Mouse (Mus musculus) megakaryocyte, embryonic 14.5 days (primary cell): ENCODE measurements around the gene Dleu7. TPM values are rescaled to one million over a fixed set of nuclear protein-coding genes. Genes with fewer than 3 reads are reported as not detected.

Source experiments
- H3K27me3 ChIP-seq: replicated peaks from 2 replicates; pipeline ENCODE3; 2012; ENCODE audit warnings: inconsistent platforms
- H3K36me3 ChIP-seq: replicated peaks from 2 replicates; pipeline ENCODE3; 2012; ENCODE audit warnings: low read length, inconsistent platforms, mixed read lengths
- H3K4me1 ChIP-seq: 2 replicates; pipeline ENCODE4 v1.6.1; 2012; ENCODE audit warnings: inconsistent platforms
- H3K4me3 ChIP-seq: replicated peaks from 2 replicates; pipeline ENCODE3; 2012; ENCODE audit warnings: moderate library complexity, mild to moderate bottlenecking, inconsistent platforms
- H3K9me3 ChIP-seq: 2 replicates; pipeline ENCODE4 v1.6.1; 2012; ENCODE audit warnings: inconsistent platforms
- FLI1 ChIP-seq: IDR thresholded peaks from 2 replicates; pipeline ENCODE4 v1.6.1; 2012; ENCODE audit warnings: low read length, inconsistent platforms, mixed read lengths
- GATA1 ChIP-seq: IDR thresholded peaks from 3 replicates; pipeline ENCODE4 v1.6.1; 2012; ENCODE audit warnings: mixed read lengths, low read length, inconsistent platforms, borderline replicate concordance
- polyA plus RNA-seq: library from polyadenylated mRNA; stranded (reverse); fragments of >175 nt; gene quantifications from 2 replicates; pipeline ENCODE4 v1.2.3, GENCODE M21; 2012; ENCODE audit warnings: low replicate concordance; ENCODE audit not compliant: insufficient read depth

The Dleu7 gene
- polyA plus RNA-seq, 1 experiment, result 0.07 TPM

DNA sequence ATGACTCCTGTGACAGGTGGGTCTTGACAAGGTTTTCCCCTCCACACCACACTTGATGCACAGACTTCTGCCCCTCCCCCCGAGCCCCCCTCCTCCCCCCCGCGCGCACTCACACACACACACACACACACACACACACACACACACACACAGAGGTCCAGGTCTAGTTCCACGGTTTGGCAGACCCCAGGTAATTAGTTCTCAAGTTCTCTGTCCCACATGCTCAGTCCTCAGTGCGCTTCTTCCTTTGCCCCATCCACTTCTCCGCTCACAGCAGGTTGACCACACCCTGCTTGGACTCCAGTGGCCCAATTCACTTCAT, 720 bp downstream of the Dleu7 start:
- H3K9me3 ChIP-seq, result peaks cover 13% of the 10 kb centered on the region
- H3K36me3 ChIP-seq, result no peaks in the 10 kb centered on the region
- peak overlapping the region; percentile 64 for H3K4me3 ChIP-seq
- peaks cover 33% of the 10 kb centered on the region for H3K27me3 ChIP-seq
- TF ChIP-seq FLI1, result no peak
- no peak for TF ChIP-seq GATA1
- H3K4me1 ChIP-seq, result peaks cover 7% of the 10 kb centered on the region

GRCm38 (mm10) chr14:62291406-62291987, 1.4 kb downstream of the Dleu7 start:
- Histone ChIP-seq H3K4me1 (peaks cover 7% of the 10 kb centered on the region), H3K36me3 (no peaks in the 10 kb centered on the region), H3K27me3 (peaks cover 34% of the 10 kb centered on the region), H3K4me3 (no peak overlapping the region), H3K9me3 (peaks cover 13% of the 10 kb centered on the region)
- TF ChIP-seq GATA1 (no peak), FLI1 (no peak)

- Histone ChIP-seq H3K27me3 (peaks cover 32% of the 10 kb centered on the region), H3K4me3 (no peak overlapping the region), H3K9me3 (peaks cover 13% of the 10 kb centered on the region), H3K36me3 (no peaks in the 10 kb centered on the region), H3K4me1 (peaks cover 7% of the 10 kb centered on the region)
- no peak for TF ChIP-seq FLI1
- no peak for TF ChIP-seq GATA1
Observed at GRCm38 (mm10) chr14:62288731-62289130, 4.1 kb downstream of the Dleu7 start.

GRCm38 (mm10) chr14:62282974-62283373, 9.9 kb downstream of the Dleu7 start:
- no peaks in the 10 kb centered on the region for H3K4me1 ChIP-seq
- peaks cover 4% of the 10 kb centered on the region for H3K27me3 ChIP-seq
- H3K4me3 ChIP-seq, result no peak overlapping the region
- H3K9me3 ChIP-seq, result peaks cover 4% of the 10 kb centered on the region; the same call in 1 of the 2 replicates
- TF ChIP-seq FLI1 (no peak), GATA1 (no peak)
- H3K36me3 ChIP-seq, result no peaks in the 10 kb centered on the region

DNA sequence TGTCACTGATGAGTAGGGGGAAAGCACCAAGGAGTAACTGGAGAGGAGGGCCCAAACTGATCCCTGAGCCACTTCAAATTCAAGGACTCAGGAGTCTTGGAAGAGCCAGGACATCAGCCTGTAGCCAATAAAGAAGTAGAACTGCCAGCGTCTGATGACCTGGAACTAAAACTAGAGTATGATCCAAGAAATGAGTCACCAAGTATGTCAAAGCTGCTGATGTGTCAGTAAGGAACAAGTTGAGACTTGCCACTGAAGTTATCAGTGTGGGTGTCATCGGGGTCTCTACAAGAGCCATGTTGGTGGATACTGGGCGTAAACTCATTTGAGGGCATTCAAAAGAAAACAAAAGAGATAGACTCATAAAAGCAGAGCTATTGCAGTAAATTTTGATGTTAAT, 19.2 kb downstream of the Dleu7 start:
- Histone ChIP-seq H3K9me3 (peaks cover 4% of the 10 kb centered on the region; the same call in 1 of the 2 replicates), H3K27me3 (peaks cover 3% of the 10 kb centered on the region), H3K4me3 (no peak overlapping the region), H3K4me1 (no peaks in the 10 kb centered on the region), H3K36me3 (no peaks in the 10 kb centered on the region)
- TF ChIP-seq GATA1, result no peak
- TF ChIP-seq FLI1, result no peak

GRCm38 (mm10) chr14:62270698-62271396, 22.0 kb downstream of the Dleu7 start:
- Histone ChIP-seq H3K36me3 (no peaks in the 10 kb centered on the region), H3K27me3 (peaks cover 3% of the 10 kb centered on the region), H3K4me3 (no peak overlapping the region), H3K9me3 (0 out of 2 replicates have a peak, but pooled peaks cover 3% of the 10 kb centered on the region), H3K4me1 (no peaks in the 10 kb centered on the region)
- no peak for TF ChIP-seq GATA1
- no peak for TF ChIP-seq FLI1

DNA sequence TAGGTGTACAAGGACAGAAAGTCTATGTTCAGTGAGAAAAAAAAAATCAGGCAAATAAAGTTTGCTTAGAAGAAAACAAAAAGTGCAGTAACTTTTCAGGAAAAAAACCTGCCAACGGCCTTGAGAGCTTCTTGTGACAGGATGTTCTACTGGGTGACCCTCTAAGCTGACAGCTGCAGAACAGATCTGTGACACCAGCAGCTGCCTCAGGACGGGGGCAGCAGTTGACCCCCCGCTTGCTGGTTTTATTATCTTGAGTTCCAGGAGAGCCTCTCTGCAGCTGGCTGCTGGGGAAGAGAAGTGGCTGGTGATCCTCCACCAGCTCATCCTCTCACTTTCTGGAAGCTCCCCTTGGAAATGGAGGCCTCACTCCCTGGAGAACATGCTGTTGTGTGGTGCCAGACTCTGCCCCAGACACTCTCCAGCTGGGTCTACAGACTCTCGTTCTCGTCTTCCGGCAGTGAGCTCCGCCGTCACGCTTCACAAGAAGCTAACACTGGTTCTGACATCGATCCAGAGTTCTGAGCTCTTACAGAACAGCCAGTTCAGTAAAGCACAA, 33.8 kb downstream of the Dleu7 start:
- Histone ChIP-seq H3K4me3 (no peak overlapping the region), H3K27me3 (peaks cover 5% of the 10 kb centered on the region), H3K36me3 (no peaks in the 10 kb centered on the region), H3K4me1 (peaks cover 6% of the 10 kb centered on the region; the same call in 1 of the 2 replicates), H3K9me3 (no peaks in the 10 kb centered on the region)
- no peak for TF ChIP-seq GATA1
- no peak for TF ChIP-seq FLI1

DNA sequence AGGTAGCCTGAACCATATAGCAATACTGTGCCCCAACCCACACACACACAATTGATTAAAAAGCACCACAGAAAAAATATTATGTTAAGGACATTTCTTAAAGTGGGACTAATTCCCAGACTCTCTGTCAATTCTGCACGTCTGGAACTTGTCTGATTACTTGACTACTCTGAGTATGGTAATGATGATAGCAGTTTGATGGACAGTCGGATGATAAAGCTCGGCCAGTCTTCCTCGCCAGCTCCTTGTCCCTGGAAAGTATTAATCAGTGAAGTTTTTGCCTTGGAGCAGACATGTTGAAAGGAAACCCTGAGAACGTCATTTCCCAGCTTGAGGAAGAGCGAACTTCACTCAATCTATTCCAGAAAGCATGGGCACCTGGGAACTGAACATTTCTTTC, 34.7 kb downstream of the Dleu7 start:
- TF ChIP-seq GATA1 (no peak), FLI1 (no peak)
- Histone ChIP-seq H3K4me3 (no peak overlapping the region), H3K4me1 (peaks cover 6% of the 10 kb centered on the region; the same call in 1 of the 2 replicates), H3K36me3 (no peaks in the 10 kb centered on the region), H3K9me3 (no peaks in the 10 kb centered on the region), H3K27me3 (peaks cover 5% of the 10 kb centered on the region)

GRCm38 (mm10) chr14:62256066-62256465, 36.8 kb downstream of the Dleu7 start:
- H3K36me3 ChIP-seq, result no peaks in the 10 kb centered on the region
- peaks cover 5% of the 10 kb centered on the region for H3K27me3 ChIP-seq
- TF ChIP-seq FLI1 (no peak), GATA1 (no peak)
- H3K4me3 ChIP-seq, result no peak overlapping the region
- no peaks in the 10 kb centered on the region for H3K9me3 ChIP-seq
- peaks cover 6% of the 10 kb centered on the region; the same call in 1 of the 2 replicates for H3K4me1 ChIP-seq

DNA sequence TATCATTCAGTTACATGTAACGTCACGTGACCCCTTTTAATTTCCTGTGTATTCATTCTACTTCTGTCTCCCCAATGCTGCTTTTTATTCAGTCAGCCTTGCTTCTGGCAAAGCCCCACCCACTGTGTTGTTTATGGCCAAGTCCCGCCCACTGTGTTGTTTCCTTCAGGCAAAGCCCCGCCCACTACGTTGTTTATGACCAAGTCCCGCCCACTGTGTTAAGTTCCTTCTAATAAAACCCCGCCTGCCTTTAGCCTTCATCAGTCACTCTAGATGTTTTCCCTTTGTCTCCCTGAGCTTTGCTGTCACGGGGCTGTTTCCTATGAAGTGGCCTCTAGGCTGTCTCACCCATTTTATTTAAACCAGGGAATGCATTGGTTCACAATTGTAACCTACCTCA, 38.5 kb downstream of the Dleu7 start:
- peaks cover 2% of the 10 kb centered on the region for H3K27me3 ChIP-seq
- H3K4me3 ChIP-seq, result no peak overlapping the region
- H3K36me3 ChIP-seq, result no peaks in the 10 kb centered on the region
- H3K9me3 ChIP-seq, result no peaks in the 10 kb centered on the region
- no peak for TF ChIP-seq FLI1
- H3K4me1 ChIP-seq, result peaks cover 5% of the 10 kb centered on the region; the same call in 1 of the 2 replicates
